Mouse (Mus musculus) limb, embryonic 12.5 days (tissue): ENCODE data around the gene Tmem108. TPM values are rescaled to one million over a fixed set of nuclear protein-coding genes. Genes with fewer than 3 reads are reported as not detected.

Source experiments
- ATAC-seq: fragments of 200-750 bp; cut with Nextera tagmentation; 2 replicates; pipeline ENCODE4 v1.8.0; 2017; ENCODE audit warnings: low read depth, moderate TSS enrichment; ENCODE audit not compliant: insufficient number of reproducible peaks, insufficient read depth, low FRiP score, low TSS enrichment
- H3K27ac ChIP-seq: fragments of 300-500 bp; sonication (generic); 2 replicates; pipeline ENCODE4 v1.5.1; 2016; ENCODE audit warnings: mild to moderate bottlenecking, moderate library complexity
- H3K27me3 ChIP-seq: fragments of 300-500 bp; sonication (generic); 2 replicates; pipeline ENCODE4 v1.6.1; 2016; ENCODE audit warnings: mild to moderate bottlenecking, moderate library complexity
- H3K36me3 ChIP-seq: fragments of 300-500 bp; sonication (generic); 2 replicates; pipeline ENCODE4 v1.6.1; 2016; ENCODE audit warnings: mild to moderate bottlenecking, moderate library complexity
- H3K4me1 ChIP-seq: fragments of 300-500 bp; sonication (generic); replicated peaks from 2 replicates; pipeline ENCODE4 v1.6.1; 2016
- H3K4me2 ChIP-seq: fragments of 300-500 bp; sonication (generic); 2 replicates; pipeline ENCODE4 v1.6.1; 2016; ENCODE audit warnings: mild to moderate bottlenecking, moderate library complexity
- H3K4me3 ChIP-seq: fragments of 300-500 bp; sonication (generic); replicated peaks from 2 replicates; pipeline ENCODE4 v1.5.1; 2016; ENCODE audit warnings: mild to moderate bottlenecking
- H3K9ac ChIP-seq: fragments of 300-500 bp; sonication (generic); replicated peaks from 2 replicates; pipeline ENCODE4 v1.6.1; 2016; ENCODE audit warnings: mild to moderate bottlenecking, moderate library complexity
- H3K9me3 ChIP-seq: fragments of 300-500 bp; sonication (generic); 2 replicates; pipeline ENCODE4 v1.6.1; 2016; ENCODE audit warnings: mild to moderate bottlenecking, moderate library complexity
- WGBS: fragments of 180-500 bp; shearing (Covaris S2); methylation state at CpG from one replicate; pipeline ENCODE4 v1.1.7; 2016; 5-methylcytosine and 5-hydroxymethylcytosine counted together
- polyA plus RNA-seq: library from polyadenylated mRNA; unstranded; fragments of >200 nt; fragmentation: Nextera tagmentation; extraction: Ambion mirVana; gene quantifications from 2 replicates; pipeline ENCODE4 v1.2.1, GENCODE M21; 2016

Gene Tmem108
- polyA plus RNA-seq, 1 experiment from 2014 or later, result 13.4 TPM

DNA sequence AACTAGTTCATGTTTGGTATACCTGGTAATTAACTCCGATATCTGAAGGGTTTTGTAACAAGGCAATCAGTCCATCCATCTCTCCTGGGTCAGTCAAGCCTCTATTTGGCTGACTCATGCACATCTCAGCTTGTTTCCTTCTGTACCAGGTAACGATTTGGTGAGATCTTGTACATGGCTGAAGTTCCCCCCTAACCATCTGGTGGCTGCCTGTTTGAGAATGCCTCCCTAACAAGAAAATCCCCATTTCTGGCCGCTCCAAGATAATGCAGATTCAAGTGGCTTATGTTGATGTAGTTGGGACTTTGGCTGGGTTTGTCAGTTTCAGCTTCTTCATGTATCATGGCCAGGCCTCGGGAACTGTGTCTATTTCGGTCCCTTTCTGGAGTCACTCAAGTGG, 170.8 kb downstream of the Tmem108 start:
- H3K36me3 ChIP-seq, result no peaks in the 10 kb centered on the region
- no peak overlapping the region for H3K27ac ChIP-seq
- ATAC-seq, result no peak
- H3K4me3 ChIP-seq, result no peak overlapping the region
- H3K9me3 ChIP-seq, result no peaks in the 10 kb centered on the region
- no peak overlapping the region for H3K9ac ChIP-seq
- whole genome bisulfite sequencing, result 88% methylated on average over 5 of the region's 5 CpGs
- 0 out of 2 replicates have a peak, but pooled peaks cover 3% of the 10 kb centered on the region for H3K4me1 ChIP-seq
- H3K4me2 ChIP-seq, result no peak overlapping the region
- H3K27me3 ChIP-seq, result no peaks in the 10 kb centered on the region

DNA sequence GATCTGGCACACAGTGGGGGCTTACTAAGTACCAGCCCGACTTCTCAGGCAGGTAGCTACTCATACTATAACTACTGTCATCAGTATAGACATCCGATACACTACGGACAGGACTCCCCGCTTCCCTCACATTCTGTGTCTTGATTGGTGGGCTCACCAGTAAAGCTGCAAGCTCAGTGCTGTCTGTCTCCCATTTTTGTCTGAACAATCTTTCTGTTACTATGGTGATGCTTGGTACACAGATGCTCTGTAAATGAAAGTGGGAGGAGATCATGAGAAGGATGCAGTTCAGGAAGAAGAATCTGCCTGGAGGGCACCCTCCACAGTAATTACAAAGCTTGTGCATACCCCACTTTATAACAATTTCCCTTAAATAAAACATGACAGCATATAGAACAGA, 176.8 kb downstream of the Tmem108 start:
- H3K4me2 ChIP-seq, result no peak overlapping the region
- no peak for ATAC-seq
- H3K27me3 ChIP-seq, result no peaks in the 10 kb centered on the region
- H3K4me1 ChIP-seq, result no peaks in the 10 kb centered on the region
- no peak overlapping the region for H3K27ac ChIP-seq
- H3K36me3 ChIP-seq, result no peaks in the 10 kb centered on the region
- WGBS, result 84% methylated on average over 4 of the region's 4 CpGs
- H3K9me3 ChIP-seq, result no peaks in the 10 kb centered on the region
- no peak overlapping the region for H3K9ac ChIP-seq
- H3K4me3 ChIP-seq, result no peak overlapping the region

DNA sequence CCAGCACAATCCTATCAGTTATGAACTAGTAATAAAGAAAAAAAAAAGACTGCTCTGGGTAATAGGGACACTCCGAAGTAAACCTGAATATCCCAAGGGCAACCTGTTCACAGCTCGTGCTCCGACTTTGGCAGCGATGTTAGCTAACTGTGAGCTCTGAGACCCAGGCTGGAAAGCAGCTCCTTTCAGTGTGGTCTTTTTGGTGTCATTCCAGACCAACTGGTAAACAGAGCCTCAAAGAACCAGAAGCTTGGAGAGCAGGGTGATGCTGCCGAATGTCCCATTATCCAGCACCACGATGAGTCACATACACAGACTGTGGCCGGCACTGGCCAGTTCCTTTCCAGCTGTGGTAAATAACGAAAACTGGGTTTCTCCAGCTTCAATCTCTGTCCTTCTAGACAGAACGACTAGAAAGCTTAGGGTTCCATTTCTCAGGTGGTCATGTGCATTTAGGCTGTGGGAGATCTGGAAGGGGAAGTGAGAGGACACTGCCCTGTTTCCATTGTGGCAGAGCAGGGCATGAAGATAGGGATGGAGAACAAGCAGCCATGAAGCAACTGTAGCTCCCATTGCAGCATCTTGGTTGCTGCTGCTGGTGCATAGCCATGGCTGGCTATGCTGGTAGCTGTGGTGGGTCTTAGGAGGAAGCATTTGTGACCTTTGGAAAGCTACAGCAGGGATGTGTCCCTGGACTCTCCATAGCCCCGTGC, 179.2 kb downstream of the Tmem108 start:
- Histone ChIP-seq H3K4me3 (no peak overlapping the region), H3K9ac (no peak overlapping the region), H3K9me3 (no peaks in the 10 kb centered on the region), H3K4me2 (no peak overlapping the region), H3K36me3 (no peaks in the 10 kb centered on the region), H3K27me3 (no peaks in the 10 kb centered on the region), H3K27ac (no peak overlapping the region), H3K4me1 (no peaks in the 10 kb centered on the region)
- no peak for ATAC-seq
- 82% methylated on average over 10 of the region's 10 CpGs for WGBS

DNA sequence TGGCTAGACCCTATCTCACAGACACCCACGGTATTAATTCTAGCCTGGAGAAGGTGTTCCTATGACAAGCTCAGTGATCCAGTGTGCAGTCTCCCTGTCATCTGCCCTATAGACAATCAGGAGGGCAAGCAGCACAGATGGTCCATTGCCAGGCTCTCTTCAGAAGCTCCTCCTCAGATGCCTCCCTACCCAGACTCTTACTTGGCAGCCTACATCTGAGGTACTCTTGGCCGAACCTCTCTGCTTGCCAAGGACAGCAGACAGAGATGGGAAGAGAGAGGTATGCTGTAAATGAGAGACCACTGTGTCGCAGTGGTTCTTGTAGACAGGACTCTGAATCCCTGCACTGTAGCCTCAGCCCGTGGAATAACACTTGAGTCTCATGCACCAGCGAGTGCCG, 181.0 kb downstream of the Tmem108 start:
- Histone ChIP-seq H3K27me3 (no peaks in the 10 kb centered on the region), H3K4me1 (no peaks in the 10 kb centered on the region), H3K4me3 (no peak overlapping the region), H3K4me2 (no peak overlapping the region), H3K9ac (no peak overlapping the region), H3K36me3 (no peaks in the 10 kb centered on the region), H3K9me3 (no peaks in the 10 kb centered on the region), H3K27ac (no peak overlapping the region)
- no peak for ATAC-seq
- WGBS, result 94% methylated on average over 6 of the region's 6 CpGs

DNA sequence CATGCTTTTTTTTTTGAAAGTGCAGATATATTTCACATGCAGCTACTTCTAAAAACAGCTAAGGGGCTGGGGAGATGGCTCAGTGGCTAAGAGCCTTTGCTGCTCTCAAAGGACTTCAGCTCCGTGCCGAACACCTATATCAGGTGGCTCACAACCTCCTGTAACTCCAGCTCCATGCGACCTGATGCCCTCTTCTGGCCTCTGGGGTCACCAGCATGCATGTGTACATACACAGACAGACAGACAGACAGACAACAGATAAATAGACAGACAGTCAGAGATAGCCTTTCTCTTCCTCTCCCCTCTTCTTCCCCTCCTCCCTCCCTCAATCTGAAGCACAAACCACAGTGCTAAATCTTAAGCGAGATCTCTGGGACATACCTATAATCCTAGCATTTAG, 181.5 kb downstream of the Tmem108 start:
- no peaks in the 10 kb centered on the region for H3K27me3 ChIP-seq
- ATAC-seq, result no peak
- no peak overlapping the region for H3K9ac ChIP-seq
- H3K27ac ChIP-seq, result no peak overlapping the region
- no peak overlapping the region for H3K4me3 ChIP-seq
- WGBS, result 89% methylated on average over 4 of the region's 4 CpGs
- H3K9me3 ChIP-seq, result no peaks in the 10 kb centered on the region
- H3K4me1 ChIP-seq, result peaks cover under 1% of the 10 kb centered on the region; the same call in 1 of the 2 replicates
- no peaks in the 10 kb centered on the region for H3K36me3 ChIP-seq
- H3K4me2 ChIP-seq, result no peak overlapping the region

DNA sequence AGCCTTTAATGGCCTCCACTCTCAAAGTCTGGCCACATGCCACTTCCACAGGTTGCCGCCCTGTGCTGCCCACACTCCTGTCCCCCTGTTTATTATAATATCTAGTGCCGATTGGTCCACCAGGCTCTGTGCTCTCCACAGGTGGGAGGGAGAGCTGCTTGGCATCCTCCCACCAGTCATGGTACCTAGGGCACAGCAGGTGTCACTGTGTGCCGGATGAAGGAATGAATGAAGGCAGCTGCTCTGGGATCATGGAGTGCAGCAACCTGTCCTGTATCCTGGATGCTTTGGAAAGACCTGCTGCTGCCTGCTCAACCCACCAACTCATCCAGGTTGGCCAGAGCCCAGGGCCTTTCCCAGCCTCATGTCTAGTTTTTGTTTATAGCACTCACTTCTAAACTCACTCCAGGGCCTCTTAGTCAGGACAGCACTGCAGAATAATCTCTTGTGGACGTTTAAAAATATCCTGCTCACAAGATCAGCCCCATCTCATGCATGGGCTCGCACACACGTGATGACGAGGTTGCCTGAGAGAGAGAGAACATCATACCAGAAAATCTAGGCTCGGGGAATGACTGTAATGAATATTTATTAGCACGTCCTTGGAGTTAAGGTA, 182.1 kb downstream of the Tmem108 start:
- Histone ChIP-seq H3K9ac (no peak overlapping the region), H3K27me3 (no peaks in the 10 kb centered on the region), H3K36me3 (no peaks in the 10 kb centered on the region), H3K27ac (no peak overlapping the region), H3K4me1 (peaks cover 7% of the 10 kb centered on the region), H3K9me3 (no peaks in the 10 kb centered on the region), H3K4me3 (no peak overlapping the region), H3K4me2 (no peak overlapping the region)
- ATAC-seq, result no peak
- 84% methylated on average over 9 of the region's 9 CpGs for WGBS

DNA sequence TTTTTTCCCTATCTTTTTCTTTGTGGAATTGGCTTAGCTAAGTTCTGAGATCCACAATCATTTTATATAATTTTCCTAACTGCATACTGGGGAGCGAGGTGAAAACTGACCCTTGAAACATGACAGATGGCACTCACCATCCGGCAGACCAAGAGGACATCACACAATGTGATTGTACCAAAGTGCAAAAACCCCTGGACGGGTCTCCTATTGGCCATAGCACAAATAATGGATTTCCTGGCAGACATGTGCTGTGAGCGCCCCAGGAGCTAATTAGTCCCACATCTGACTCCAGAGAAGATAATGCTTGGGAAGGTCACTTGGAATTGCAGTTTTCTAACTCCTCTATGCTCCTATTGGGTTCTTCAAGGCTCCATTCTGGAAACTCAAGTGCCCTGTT, 183.9 kb downstream of the Tmem108 start:
- H3K4me2 ChIP-seq, result no peak overlapping the region

DNA sequence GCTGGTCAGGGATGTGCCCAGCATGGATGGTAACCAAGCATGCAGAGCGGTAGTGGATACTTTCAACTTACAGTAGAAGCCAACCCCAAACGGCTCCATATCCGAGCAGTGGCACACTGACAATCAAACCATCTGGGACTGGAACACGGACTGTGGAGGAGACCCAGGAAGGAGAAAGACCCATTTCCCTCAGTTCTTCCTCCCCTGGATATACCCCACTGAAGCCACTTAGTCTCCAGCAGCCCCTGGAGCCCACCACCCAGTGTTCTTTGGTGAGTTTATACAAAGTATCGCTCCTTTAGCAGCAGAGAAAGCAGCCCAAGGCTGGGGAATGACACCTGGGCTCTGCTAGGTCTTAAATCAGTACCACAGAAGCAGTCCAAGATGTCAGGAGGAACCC, 184.5 kb downstream of the Tmem108 start:
- Histone ChIP-seq H3K27ac (no peak overlapping the region), H3K4me1 (peaks cover 13% of the 10 kb centered on the region), H3K36me3 (no peaks in the 10 kb centered on the region), H3K9ac (no peak overlapping the region), H3K9me3 (no peaks in the 10 kb centered on the region), H3K27me3 (no peaks in the 10 kb centered on the region), H3K4me2 (no peak overlapping the region), H3K4me3 (no peak overlapping the region)
- no peak for ATAC-seq
- 88% methylated on average over 5 of the region's 5 CpGs for WGBS

More for the DNA sequence above, 183.9 kb downstream of the Tmem108 start:
- no peak overlapping the region for H3K4me3 ChIP-seq
- H3K36me3 ChIP-seq, result no peaks in the 10 kb centered on the region
- H3K9me3 ChIP-seq, result no peaks in the 10 kb centered on the region
- H3K4me1 ChIP-seq, result peaks cover 13% of the 10 kb centered on the region
- no peak overlapping the region for H3K9ac ChIP-seq
- H3K27ac ChIP-seq, result no peak overlapping the region
- WGBS, result 51% methylated on average over 4 of the region's 4 CpGs
- ATAC-seq, result no peak
- no peaks in the 10 kb centered on the region for H3K27me3 ChIP-seq

DNA sequence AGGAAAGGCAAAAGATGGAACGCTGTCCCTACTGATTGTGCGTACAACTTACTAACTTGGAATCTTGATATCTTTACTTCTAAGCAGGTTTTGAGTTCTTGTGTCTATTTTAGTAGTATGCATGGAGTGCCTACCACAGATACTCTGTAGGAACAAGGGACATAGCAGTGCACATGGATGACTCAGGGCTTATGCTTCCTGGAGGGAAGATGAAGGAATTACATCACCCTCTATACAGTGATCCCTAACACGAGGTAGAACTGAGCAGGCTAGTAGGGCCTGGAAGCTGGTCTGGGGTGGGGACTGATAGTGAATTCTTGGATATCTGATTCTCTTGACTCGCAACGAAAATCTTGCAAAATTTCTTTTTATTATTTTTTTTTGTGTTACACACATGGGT, 185.7 kb downstream of the Tmem108 start:
- no peak overlapping the region for H3K27ac ChIP-seq
- no peaks in the 10 kb centered on the region for H3K36me3 ChIP-seq
- no peak overlapping the region for H3K4me3 ChIP-seq
- 97% methylated on average over 5 of the region's 5 CpGs for WGBS
- H3K9ac ChIP-seq, result no peak overlapping the region
- no peak for ATAC-seq
- H3K4me1 ChIP-seq, result peaks cover 13% of the 10 kb centered on the region
- H3K27me3 ChIP-seq, result no peaks in the 10 kb centered on the region
- no peaks in the 10 kb centered on the region for H3K9me3 ChIP-seq
- no peak overlapping the region for H3K4me2 ChIP-seq

DNA sequence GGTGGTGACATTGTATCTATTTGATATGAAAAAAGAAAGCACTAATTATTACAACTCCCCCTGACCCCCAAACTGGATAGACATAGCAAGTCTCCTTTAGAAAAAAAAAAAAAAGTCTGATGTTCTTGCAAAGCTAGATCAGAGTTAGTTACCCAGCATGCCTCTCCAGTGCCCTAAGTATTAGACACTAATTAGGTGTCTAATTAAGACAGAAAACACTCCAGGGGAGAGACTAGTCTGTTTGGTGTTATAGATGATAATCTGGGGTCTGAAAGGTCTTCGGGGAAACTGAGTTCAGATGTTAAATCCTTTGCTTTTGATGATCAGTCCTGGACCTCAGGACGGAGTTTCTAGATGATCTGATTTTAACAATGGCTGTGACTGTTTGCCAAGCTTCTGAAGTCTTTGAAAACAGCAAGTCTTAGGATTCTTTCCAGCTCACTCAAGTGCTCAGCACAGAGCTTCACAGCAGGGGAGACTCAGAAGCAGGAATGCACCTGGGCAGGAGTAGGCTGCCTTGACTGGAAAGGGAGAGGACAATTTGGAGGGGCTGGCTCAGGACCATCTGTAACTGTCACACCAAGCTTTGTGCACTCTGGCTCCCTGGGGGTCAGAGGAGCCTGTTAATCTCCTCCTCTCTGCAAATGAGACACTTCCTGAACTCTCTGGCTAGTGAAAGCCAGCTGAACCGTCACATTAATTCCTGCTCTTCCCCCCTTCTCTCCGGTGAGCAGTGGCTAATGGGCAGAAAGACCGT, 187.5 kb downstream of the Tmem108 start:
- Histone ChIP-seq H3K4me3 (no peak overlapping the region), H3K27ac (no peak overlapping the region), H3K9ac (no peak overlapping the region), H3K4me1 (peaks cover 13% of the 10 kb centered on the region), H3K36me3 (no peaks in the 10 kb centered on the region), H3K9me3 (no peaks in the 10 kb centered on the region), H3K4me2 (no peak overlapping the region), H3K27me3 (no peaks in the 10 kb centered on the region)
- 3% methylated on average over 5 of the region's 5 CpGs for WGBS
- ATAC-seq, result no peak

DNA sequence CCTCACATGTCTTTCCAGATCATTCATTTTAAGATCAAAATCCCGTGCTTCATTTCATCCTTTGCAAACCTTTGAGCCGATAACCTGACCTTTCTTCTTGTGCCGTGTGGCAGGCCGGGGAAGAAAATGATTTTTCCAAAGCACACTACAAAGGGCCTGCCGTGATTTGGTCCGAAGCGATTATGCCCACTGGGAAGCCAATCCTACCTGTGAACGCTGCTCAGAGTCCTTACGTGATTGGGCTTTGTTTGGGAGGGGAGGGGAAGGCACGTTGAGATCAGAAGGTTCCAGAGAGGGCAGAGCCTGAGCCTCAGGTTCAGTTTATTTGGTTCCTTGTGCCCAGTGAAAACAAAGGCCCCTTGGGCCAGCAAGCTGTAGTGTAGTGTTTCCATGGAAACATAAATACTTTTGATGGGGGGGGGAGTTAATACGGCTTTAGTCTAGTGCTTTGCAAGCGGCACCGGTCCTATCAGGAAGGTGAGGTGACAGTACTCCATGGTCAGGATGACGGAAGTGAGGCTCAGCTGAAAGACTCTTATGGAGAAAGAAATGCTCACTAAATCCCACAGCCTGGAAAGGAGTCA, 191.4 kb downstream of the Tmem108 start:
- H3K27me3 ChIP-seq, result no peaks in the 10 kb centered on the region
- H3K27ac ChIP-seq, result no peak overlapping the region
- peaks cover 13% of the 10 kb centered on the region for H3K4me1 ChIP-seq
- ATAC-seq, result no peak
- H3K4me3 ChIP-seq, result no peak overlapping the region
- H3K4me2 ChIP-seq, result no peak overlapping the region
- H3K9ac ChIP-seq, result no peak overlapping the region
- no peaks in the 10 kb centered on the region for H3K9me3 ChIP-seq
- H3K36me3 ChIP-seq, result no peaks in the 10 kb centered on the region
- 81% methylated on average over 14 of the region's 14 CpGs for WGBS
